Mouse (Mus musculus): ENCODE results near the gene Scamp1. TPM values are rescaled to one million over a fixed set of nuclear protein-coding genes. Genes with fewer than 3 reads are reported as not detected.

The Scamp1 gene
- polyA plus RNA-seq, 1 experiment from 2014 or later = 32.5 TPM

DNA sequence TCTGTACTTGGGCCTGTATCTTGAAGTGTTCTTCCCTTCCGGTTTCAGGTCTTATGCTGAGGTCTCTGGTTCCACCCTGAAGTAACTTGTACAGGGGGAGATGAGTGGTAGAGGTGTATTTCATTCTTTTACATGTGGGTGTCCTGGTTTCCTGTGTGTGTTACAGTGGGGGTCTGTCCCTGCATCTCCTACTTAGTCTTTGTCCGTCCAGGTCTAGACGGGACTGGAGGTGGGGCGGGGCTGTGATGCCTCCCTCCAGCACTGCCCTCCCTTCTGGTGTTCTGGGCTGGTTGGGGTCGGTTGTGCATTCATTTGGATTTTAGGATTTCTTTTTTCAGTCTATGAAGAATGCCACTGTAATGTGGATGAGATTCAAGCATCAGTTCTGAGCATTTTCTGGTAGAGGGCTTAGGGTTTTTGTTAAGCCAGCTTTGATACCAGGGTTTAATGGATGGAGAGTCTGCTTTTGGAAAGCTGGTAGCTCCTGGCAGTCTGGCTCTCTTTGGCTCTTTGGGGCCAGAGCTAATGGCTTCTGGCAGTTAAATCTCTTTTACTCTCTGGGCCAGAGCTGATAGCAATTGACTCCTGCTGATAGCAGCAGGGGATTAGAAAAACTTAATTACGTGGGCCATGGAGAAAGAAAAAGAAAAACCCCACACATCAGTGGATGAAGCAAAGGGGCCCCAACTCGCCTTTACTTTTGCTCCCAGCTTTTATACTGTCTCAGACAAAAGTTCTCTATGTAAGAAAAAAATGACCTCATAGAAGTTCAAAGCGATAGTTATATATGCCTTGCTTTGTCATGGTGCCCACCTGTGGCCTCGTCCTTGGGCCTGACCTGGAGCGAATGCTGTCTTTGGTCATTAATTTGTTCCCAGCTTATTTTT, 97.2 kb downstream of the Scamp1 start:
- no peak for ATAC-seq (ENCODE audit: insufficient number of reproducible peaks, insufficient read depth, low FRiP score, low TSS enrichment, low read depth)
- H3K27me3 ChIP-seq = no peaks in the 10 kb centered on the region
- H3K9ac ChIP-seq = no peak overlapping the region
- 52% methylated on average over 10 of the region's 10 CpGs for WGBS
- no peak overlapping the region for H3K4me3 ChIP-seq
- H3K36me3 ChIP-seq = peaks cover 22% of the 10 kb centered on the region
- H3K9me3 ChIP-seq = no peaks in the 10 kb centered on the region
- no peak overlapping the region for H3K27ac ChIP-seq
- no peak overlapping the region for H3K4me2 ChIP-seq
- peaks cover 47% of the 10 kb centered on the region for H3K4me1 ChIP-seq

DNA sequence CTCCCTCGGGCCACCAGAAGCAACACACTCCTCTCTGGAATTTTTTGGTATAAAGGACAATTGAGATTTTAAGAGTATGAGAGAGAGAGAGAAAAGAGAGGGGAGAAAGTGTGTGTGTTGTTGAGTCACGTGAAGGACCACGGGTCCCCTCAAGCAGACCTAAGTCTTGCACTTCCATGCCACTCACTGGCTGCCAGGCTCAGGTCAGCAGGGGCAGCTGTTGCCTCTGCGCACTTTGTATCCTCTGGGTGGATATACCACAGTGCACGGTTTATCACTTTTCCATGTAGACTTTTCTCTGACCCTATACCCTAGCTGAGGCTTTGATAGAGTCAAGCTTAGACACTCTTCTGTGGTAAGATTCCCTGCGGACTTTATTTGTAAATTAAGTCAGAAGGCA, 100.0 kb downstream of the Scamp1 start:
- Histone ChIP-seq H3K4me3 (no peak overlapping the region), H3K27ac (0 out of 2 replicates have a peak overlapping the region, but pooled peaks have one; percentile 11), H3K27me3 (no peaks in the 10 kb centered on the region), H3K9me3 (no peaks in the 10 kb centered on the region), H3K9ac (no peak overlapping the region), H3K4me2 (no peak overlapping the region), H3K4me1 (peaks cover 60% of the 10 kb centered on the region), H3K36me3 (no peaks in the 10 kb centered on the region)
- no peak for ATAC-seq (ENCODE audit: insufficient number of reproducible peaks, insufficient read depth, low FRiP score, low TSS enrichment, low read depth)
- 89% methylated on average over 5 of the region's 6 CpGs for WGBS

DNA sequence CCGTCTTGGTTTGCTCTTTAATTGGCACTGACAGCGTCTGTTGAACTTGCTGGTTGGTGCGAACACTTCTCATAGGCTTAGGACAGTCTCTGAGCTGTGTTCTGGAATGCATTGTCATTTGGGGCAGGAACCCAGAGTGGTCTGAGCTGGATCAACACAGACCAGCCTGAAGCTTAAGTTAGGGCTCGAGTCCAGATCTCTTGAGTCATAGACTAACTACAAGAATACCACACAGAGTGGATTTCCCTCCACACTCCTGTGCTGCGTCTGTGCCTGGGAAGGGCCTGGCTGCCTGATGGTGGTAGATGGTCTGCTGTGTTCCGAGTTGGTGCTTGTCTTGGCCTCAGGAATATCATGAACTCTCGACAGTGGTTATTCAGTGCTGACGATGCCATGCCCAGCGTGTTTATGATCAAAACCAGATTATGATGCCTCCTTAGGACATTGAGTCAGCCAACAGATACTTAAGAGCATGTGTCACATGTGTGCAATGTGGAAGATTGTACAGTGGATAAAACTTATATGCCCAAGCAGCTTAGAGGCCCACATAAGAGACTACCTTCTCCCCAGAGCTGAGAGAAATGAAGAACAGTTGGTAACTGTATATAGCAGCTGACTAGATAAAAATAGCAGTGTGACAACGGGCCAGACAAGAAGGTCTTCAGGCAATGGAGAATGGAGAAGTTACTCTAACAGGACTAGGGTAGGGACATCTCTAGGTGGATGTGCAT, 100.8 kb downstream of the Scamp1 start:
- 69% methylated on average over 10 of the region's 10 CpGs for WGBS
- Histone ChIP-seq H3K9ac (no peak overlapping the region), H3K4me1 (peaks cover 63% of the 10 kb centered on the region), H3K9me3 (no peaks in the 10 kb centered on the region), H3K4me2 (no peak overlapping the region), H3K4me3 (no peak overlapping the region), H3K36me3 (no peaks in the 10 kb centered on the region), H3K27ac (no peak overlapping the region; the same call in 1 of the 2 replicates), H3K27me3 (no peaks in the 10 kb centered on the region)
- no peak for ATAC-seq (ENCODE audit: insufficient number of reproducible peaks, insufficient read depth, low FRiP score, low TSS enrichment, low read depth)

DNA sequence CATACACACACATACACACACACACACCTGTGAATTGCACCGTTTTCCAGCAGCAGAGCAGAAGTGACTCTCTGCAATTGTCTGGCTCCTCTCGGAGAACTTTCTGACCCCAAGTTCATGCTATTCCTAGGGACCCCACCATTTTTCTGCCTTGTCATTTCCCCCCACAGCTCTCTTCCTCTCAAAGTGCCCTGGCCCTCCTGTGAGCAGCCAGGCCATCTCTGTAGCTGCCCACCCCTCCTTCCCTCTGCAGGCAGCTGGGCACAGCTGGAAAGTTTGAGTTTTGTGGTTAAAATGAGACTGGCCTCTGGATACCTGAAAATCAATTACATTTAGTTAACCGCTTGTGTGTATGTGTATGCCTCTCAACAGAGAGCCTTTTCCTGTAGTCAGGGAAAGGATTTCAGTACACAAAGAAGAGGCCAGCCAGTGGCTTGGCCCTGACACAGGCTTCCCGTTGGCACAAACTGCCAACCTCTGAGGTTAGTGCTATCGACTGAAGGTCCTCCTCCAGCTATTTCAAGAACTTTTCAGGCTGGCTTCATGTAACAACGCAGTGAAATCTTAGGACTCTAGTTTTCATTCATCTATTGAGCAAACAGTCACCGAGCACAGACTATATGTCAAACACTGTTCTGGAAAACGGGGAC, 102.2 kb downstream of the Scamp1 start:
- Histone ChIP-seq H3K27ac (no peak overlapping the region), H3K27me3 (no peaks in the 10 kb centered on the region), H3K9ac (no peak overlapping the region), H3K36me3 (0 out of 2 replicates have a peak, but pooled peaks cover 3% of the 10 kb centered on the region), H3K4me2 (no peak overlapping the region), H3K4me1 (peaks cover 71% of the 10 kb centered on the region), H3K4me3 (no peak overlapping the region), H3K9me3 (no peaks in the 10 kb centered on the region)
- no peak for ATAC-seq (ENCODE audit: insufficient number of reproducible peaks, insufficient read depth, low FRiP score, low TSS enrichment, low read depth)
- WGBS = 75% methylated on average over 8 of the region's 8 CpGs

DNA sequence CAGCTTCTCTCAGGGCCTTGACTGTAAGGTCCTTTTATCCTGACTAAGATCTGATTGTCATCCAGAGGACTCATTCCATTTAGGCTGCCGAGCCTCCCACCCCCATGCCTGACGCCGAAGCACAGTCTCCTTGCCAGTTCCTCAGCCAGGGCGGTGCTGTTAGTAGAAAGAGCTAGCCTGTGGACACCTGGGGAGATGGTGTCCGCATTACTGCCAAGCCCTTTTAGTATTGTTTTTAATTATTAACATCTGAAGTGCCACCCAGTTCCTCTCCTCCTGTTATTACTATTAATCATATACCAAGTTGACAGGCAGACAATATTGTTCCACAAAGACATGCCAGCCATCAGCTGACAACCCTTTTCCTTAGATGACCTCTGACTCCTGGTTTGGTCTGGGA, 103.6 kb downstream of the Scamp1 start:
- no peaks in the 10 kb centered on the region for H3K9me3 ChIP-seq
- H3K4me1 ChIP-seq = peaks cover 66% of the 10 kb centered on the region
- no peak overlapping the region for H3K4me2 ChIP-seq
- no peak for ATAC-seq (ENCODE audit: insufficient number of reproducible peaks, insufficient read depth, low FRiP score, low TSS enrichment, low read depth)
- H3K4me3 ChIP-seq = no peak overlapping the region
- H3K27ac ChIP-seq = no peak overlapping the region
- no peak overlapping the region for H3K9ac ChIP-seq
- H3K27me3 ChIP-seq = no peaks in the 10 kb centered on the region
- WGBS = 91% methylated on average over 5 of the region's 5 CpGs
- peaks cover 8% of the 10 kb centered on the region; the same call in 1 of the 2 replicates for H3K36me3 ChIP-seq

DNA sequence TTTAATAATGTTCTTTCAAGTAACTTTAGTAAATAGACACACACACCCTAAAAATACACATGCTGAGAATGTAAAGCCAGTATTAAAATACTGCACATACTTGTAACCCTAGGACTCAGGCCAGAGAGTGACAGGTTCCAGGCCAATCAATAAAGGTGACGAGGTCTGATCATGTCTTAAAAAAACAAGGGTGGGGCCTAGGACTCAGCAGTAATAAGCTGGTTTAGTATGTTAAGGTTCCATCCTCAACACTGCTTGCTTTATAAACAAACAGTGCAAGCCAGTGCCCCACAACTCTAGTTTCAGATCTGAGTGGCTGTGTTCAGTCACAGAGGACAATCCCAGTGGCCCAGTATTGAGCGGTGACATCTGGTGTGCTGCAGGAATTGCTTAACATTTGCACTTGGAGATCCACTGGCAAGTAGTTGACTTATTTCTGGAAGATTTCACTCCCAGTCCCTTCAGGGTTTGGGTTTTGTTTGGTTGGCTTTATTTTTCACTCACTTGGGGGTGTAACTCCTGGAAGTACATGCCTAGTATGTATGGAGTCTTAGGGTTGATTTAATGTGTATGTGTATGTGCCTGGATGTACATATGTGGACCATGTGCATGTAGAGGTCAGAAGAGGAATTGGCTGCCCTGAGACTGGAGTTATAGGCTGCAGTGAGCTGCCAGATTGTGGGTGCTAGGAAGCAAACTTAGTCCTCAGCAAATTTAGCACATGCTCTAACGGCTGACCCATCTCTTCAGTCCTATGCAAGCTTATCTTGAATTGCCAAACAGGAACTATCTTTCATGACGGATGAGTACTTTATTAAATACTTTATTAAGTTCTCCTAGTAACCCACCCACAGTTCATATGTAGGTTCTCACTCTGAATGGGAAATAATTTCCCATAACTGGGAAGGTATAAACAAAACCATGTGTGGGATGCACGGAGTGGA, 104.9 kb downstream of the Scamp1 start:
- WGBS = 73% methylated on average over 5 of the region's 5 CpGs
- Histone ChIP-seq H3K4me2 (no peak overlapping the region), H3K9ac (no peak overlapping the region), H3K36me3 (peaks cover 13% of the 10 kb centered on the region; the same call in 1 of the 2 replicates), H3K4me3 (no peak overlapping the region), H3K9me3 (no peaks in the 10 kb centered on the region), H3K27ac (no peak overlapping the region), H3K4me1 (peaks cover 54% of the 10 kb centered on the region), H3K27me3 (no peaks in the 10 kb centered on the region)
- ATAC-seq (ENCODE audit: insufficient number of reproducible peaks, insufficient read depth, low FRiP score, low TSS enrichment, low read depth) = no peak

DNA sequence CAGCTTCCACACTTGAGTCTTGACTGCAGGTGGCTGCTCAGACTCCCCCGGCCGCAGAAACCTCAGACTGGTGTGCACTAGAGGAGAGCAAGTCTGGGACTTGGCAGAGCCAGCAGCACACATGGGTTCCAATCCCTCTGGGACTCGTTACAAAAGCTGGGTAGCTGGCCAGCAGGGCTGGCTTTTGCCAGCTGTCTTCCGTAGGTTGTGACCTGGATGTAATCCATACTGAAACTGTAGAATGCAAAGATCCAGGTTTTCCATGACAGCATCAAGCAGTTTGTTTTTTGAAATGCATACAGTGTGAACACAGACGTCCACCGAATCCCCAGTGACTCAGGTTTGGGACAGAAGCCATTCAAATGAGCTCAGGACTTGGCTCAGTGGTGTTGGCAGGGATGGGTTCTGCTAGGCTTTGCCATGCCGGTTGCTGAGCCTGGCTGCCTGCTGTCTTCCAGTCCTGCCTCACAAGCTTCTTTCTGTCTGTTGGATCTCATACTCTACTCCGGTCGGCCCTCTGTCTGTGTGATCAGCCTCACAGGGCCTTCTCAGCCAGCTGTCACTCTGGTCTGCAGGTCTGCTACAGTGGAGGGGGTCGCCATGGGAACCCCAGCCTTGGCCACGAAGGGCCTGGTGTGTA, 107.1 kb downstream of the Scamp1 start:
- Histone ChIP-seq H3K36me3 (peaks cover 14% of the 10 kb centered on the region; the same call in 1 of the 2 replicates), H3K4me3 (no peak overlapping the region), H3K9me3 (no peaks in the 10 kb centered on the region), H3K4me1 (peaks cover 57% of the 10 kb centered on the region), H3K9ac (no peak overlapping the region), H3K27me3 (no peaks in the 10 kb centered on the region; the same call in 1 of the 2 replicates), H3K4me2 (no peak overlapping the region), H3K27ac (no peak overlapping the region)
- 59% methylated on average over 11 of the region's 11 CpGs for WGBS
- ATAC-seq (ENCODE audit: insufficient number of reproducible peaks, insufficient read depth, low FRiP score, low TSS enrichment, low read depth) = 0 out of 2 replicates have a peak, but pooled peaks have one; percentile 46

DNA sequence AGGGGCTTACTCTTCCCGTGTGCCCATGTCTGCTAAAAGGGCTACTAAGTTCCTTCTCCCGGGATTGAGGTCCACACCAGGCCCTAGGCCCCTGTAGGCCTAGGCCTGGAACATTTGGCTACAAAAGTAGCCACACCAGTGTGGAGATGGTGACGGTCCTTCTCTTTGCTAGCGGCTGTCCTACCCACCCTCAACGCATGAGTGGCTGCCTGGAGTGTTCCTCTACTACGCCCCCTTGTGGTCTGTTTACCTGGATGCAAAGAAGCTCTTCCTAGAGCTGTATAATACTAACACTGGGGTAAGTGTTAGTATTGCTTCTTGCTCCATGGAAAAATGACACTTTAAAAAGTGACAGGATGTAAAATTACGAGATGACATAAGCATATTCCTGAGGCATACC, 108.5 kb downstream of the Scamp1 start:
- no peak overlapping the region for H3K9ac ChIP-seq
- peaks cover 59% of the 10 kb centered on the region for H3K4me1 ChIP-seq
- H3K27me3 ChIP-seq = peaks cover 5% of the 10 kb centered on the region; the same call in 1 of the 2 replicates
- H3K4me3 ChIP-seq = no peak overlapping the region
- 57% methylated on average over 7 of the region's 7 CpGs for WGBS
- H3K27ac ChIP-seq = no peak overlapping the region
- no peak for ATAC-seq (ENCODE audit: insufficient number of reproducible peaks, insufficient read depth, low FRiP score, low TSS enrichment, low read depth)
- no peak overlapping the region for H3K4me2 ChIP-seq
- no peaks in the 10 kb centered on the region for H3K9me3 ChIP-seq
- H3K36me3 ChIP-seq = peaks cover 14% of the 10 kb centered on the region; the same call in 1 of the 2 replicates

DNA sequence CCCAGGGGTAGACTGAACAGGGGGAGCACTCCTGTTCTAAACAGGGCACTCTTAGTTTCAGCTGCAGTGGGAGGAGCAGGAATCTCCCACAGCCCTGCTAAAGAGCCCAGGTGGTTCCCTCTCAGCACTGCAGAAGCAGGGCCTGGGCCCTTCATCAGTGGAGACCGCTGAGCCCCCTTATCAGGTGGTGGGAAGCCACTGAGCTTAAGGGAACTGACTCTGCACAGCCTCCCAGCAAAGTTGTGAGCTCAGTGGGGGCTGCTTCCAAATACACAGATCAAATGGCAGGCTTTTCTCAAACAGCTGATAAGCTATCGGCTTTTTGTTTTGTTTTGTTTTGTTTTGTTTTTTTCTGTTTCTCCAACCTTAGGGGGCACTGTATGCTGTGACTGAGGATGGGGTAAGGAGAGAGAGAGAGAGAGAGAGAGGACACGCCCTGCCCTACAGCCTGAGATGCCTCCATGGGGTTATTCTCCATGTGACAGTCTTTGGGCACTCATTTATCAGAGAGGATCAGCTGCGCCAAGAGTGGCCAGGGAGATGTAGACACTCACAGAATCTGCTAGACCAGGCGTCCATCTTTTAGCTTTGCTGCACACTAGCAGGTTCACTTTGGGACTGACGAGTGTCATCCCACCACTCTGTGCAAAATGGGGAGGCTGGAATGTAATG, 110.1 kb downstream of the Scamp1 start:
- no peak for ATAC-seq (ENCODE audit: insufficient number of reproducible peaks, insufficient read depth, low FRiP score, low TSS enrichment, low read depth)
- Histone ChIP-seq H3K9ac (0 out of 2 replicates have a peak overlapping the region, but pooled peaks have one; percentile 73), H3K4me2 (peak overlapping the region; percentile 94), H3K36me3 (peaks cover 14% of the 10 kb centered on the region; the same call in 1 of the 2 replicates), H3K4me1 (peaks cover 50% of the 10 kb centered on the region), H3K9me3 (no peaks in the 10 kb centered on the region), H3K27me3 (peaks cover 5% of the 10 kb centered on the region; the same call in 1 of the 2 replicates), H3K4me3 (peak overlapping the region; percentile 51; the same call in 1 of the 2 replicates), H3K27ac (peak overlapping the region; percentile 55; the same call in 1 of the 2 replicates)
- WGBS = 70% methylated on average over 6 of the region's 6 CpGs

Measured in embryonic facial prominence, embryonic 13.5 days (tissue).